Mouse (Mus musculus): Measurements from ENCODE around the gene Disp2. TPM values are rescaled to one million over a fixed set of nuclear protein-coding genes. Genes with fewer than 3 reads are reported as not detected.
A peak's percentile ranks its signal among the peaks of the same experiment; 100 is the strongest.

Disp2 gene
- polyA plus RNA-seq, 1 experiment from 2014 or later, result 0.32 TPM

DNA sequence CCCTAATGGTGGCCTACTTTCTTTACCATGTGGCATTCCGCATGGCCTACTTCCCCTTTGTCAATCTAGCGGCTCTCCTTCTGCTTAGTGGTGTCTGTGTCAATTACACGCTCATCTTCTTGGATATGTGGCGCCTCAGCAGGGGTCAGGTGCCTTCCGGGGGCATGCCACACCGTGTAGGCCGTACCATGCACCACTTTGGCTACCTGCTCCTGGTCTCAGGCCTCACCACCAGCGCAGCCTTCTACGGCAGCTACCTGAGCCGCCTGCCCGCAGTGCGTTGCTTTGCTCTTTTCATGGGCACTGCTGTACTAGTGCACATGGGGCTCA lies 10.7 kb downstream of the Disp2 start:
- H3K4me2 ChIP-seq, result peak overlapping the region; percentile 54
- ATAC-seq (ENCODE audit: insufficient read depth), result no peak
- no peak overlapping the region for H3K9ac ChIP-seq
- H3K27me3 ChIP-seq, result peaks cover 38% of the 10 kb centered on the region
- no peaks in the 10 kb centered on the region for H3K36me3 ChIP-seq (replicated peaks)
- no peak overlapping the region for H3K27ac ChIP-seq (replicated peaks)
- H3K9me3 ChIP-seq (replicated peaks), result no peaks in the 10 kb centered on the region
- peaks cover 42% of the 10 kb centered on the region for H3K4me1 ChIP-seq (replicated peaks)
- peak overlapping the region; percentile 29 for H3K4me3 ChIP-seq (replicated peaks)
- WGBS (ENCODE audit: insufficient replicate concordance), result 61% methylated on average over 12 of the region's 12 CpGs

DNA sequence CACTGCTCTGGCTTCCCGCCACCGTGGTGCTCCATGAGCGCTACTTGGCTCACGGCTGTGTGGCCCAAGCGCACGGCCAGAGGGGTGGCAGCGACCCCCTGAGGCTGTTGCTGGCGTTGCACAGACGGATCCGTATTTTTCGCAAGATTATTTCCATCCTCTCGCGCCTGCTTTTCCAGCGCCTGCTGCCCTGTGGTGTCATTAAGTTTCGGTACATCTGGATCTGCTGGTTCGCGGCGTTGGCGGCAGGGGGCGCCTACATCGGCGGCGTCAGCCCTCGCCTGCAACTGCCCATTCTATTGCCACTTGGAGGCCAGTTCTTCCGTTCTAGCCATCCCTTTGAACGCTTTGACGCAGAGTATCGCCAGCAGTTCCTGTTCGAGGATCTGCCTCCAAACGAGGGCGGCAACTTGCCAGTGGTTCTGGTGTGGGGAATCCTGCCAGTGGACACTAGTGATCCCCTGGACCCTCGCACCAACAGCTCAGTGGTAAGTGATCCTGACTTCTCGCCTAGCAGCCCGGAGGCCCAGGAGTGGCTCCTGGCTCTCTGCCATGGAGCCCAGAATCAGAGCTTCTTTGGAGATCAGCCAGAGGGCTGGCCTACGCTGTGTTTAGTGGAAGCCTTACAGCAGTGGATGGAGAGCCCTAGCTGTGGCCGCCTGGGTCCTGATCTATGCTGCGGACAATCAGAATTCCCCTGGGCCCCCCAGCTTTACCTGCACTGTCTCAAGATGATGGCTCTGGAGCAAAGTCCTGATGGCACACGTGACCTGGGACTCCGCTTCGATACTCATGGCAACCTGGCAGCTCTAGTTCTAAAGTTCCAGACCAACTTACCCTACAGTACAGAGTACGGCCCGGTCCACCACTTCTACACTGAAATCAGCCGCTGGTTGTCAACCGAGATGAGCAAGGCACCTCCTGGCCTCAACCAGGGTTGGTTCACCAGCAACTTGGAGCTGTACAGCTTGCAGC lies 11.3 kb downstream of the Disp2 start:
- peak; percentile 34 for ATAC-seq (ENCODE audit: insufficient read depth)
- peak overlapping the region; percentile 63; the same call in 1 of the 2 replicates for H3K27ac ChIP-seq (replicated peaks)
- H3K4me2 ChIP-seq, result peak overlapping the region; percentile 54
- peaks cover 42% of the 10 kb centered on the region for H3K4me1 ChIP-seq (replicated peaks)
- H3K27me3 ChIP-seq, result peaks cover 42% of the 10 kb centered on the region
- peak overlapping the region; percentile 29 for H3K4me3 ChIP-seq (replicated peaks)
- H3K9ac ChIP-seq, result no peak overlapping the region
- no peaks in the 10 kb centered on the region for H3K36me3 ChIP-seq (replicated peaks)
- WGBS (ENCODE audit: insufficient replicate concordance), result 30% methylated on average over 44 of the region's 44 CpGs
- H3K9me3 ChIP-seq (replicated peaks), result no peaks in the 10 kb centered on the region

DNA sequence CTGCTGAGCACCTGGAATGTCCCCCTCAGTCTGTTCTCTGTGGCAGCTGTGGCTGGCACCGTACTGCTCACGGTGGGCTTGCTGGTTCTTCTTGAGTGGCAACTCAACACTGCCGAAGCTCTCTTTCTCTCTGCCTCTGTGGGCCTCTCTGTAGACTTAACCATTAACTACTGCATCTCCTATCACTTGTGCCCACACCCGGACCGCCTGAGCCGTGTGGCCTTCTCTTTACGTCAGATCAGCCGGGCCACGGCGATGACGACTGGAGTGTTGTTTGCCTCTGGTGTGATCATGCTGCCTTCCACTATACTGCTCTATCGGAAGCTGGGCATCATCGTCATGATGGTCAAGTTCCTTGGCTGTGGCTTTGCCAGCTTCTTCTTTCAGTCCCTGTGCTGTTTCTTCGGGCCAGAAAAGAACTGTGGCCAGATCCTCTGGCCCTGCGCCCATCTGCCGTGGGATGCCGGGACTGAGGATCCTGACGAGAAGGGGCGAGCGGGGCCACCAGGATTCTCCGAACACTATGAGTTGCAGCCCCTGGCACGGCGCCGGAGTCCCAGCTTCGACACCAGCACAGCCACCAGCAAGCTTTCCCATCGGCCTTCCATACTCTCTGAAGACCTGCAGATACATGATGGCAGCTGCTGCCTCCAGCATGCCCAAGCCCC lies 12.2 kb downstream of the Disp2 start:
- Histone ChIP-seq H3K9me3 (replicated peaks) (no peaks in the 10 kb centered on the region), H3K4me1 (replicated peaks) (peaks cover 33% of the 10 kb centered on the region), H3K27ac (replicated peaks) (peak overlapping the region; percentile 63; the same call in 1 of the 2 replicates), H3K36me3 (replicated peaks) (no peaks in the 10 kb centered on the region), H3K27me3 (peaks cover 45% of the 10 kb centered on the region), H3K4me3 (replicated peaks) (no peak overlapping the region), H3K9ac (no peak overlapping the region), H3K4me2 (peak overlapping the region; percentile 54)
- ATAC-seq (ENCODE audit: insufficient read depth), result peak; percentile 68
- WGBS (ENCODE audit: insufficient replicate concordance), result 74% methylated on average over 26 of the region's 26 CpGs

DNA sequence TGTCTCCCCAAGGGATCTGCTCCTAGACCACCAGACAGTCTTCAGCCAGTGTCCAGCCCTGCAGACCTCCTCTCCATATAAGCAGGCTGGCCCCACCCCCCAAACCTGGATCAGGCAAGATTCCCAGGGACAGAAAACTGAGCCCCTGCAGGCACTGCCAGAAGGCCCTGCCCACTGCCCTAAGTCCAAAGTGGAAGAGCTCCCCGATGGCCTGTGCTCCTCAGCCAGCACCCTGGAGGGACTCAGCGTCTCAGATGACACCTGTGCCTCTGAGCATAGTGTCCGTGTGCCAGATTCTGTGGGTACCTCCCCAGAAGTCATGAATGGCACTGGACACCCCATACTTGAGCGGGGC lies 12.7 kb downstream of the Disp2 start:
- Histone ChIP-seq H3K36me3 (replicated peaks) (no peaks in the 10 kb centered on the region), H3K27ac (replicated peaks) (peak overlapping the region; percentile 29; the same call in 1 of the 2 replicates), H3K4me1 (replicated peaks) (peaks cover 28% of the 10 kb centered on the region), H3K27me3 (peaks cover 47% of the 10 kb centered on the region), H3K9me3 (replicated peaks) (no peaks in the 10 kb centered on the region), H3K9ac (no peak overlapping the region), H3K4me2 (no peak overlapping the region; the same call in 1 of the 2 replicates), H3K4me3 (replicated peaks) (no peak overlapping the region)
- no peak for ATAC-seq (ENCODE audit: insufficient read depth)
- 81% methylated on average over 4 of the region's 4 CpGs for WGBS (ENCODE audit: insufficient replicate concordance)

DNA sequence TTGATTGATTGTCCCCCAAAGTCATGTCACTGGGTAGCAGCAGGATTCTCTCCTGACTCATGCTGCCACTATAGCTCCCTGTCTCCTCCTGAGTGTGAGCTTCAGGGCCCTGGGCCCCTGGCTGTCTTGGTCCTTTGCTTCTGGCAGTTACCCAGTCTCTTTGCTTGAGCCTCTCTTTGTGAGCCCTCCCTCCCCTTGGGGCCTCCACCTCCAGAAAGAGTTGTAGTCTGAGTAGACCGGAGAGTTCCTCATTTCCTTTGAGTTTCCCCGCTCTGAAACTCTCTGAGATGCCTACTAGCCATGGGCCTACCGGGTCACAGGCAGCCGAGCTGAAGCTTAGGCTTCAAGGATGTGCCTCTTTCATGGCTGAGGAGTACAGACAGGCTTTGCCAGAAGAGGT lies 14.1 kb downstream of the Disp2 start:
- H3K27ac ChIP-seq (replicated peaks), result 0 out of 2 replicates have a peak overlapping the region, but pooled peaks have one; percentile 1
- WGBS (ENCODE audit: insufficient replicate concordance), result 45% methylated on average over 4 of the region's 4 CpGs
- no peaks in the 10 kb centered on the region for H3K9me3 ChIP-seq (replicated peaks)
- no peak for ATAC-seq (ENCODE audit: insufficient read depth)
- peaks cover 39% of the 10 kb centered on the region for H3K27me3 ChIP-seq
- no peaks in the 10 kb centered on the region for H3K36me3 ChIP-seq (replicated peaks)
- H3K4me3 ChIP-seq (replicated peaks), result no peak overlapping the region
- no peak overlapping the region for H3K4me2 ChIP-seq
- H3K9ac ChIP-seq, result no peak overlapping the region
- peaks cover 28% of the 10 kb centered on the region for H3K4me1 ChIP-seq (replicated peaks)

DNA sequence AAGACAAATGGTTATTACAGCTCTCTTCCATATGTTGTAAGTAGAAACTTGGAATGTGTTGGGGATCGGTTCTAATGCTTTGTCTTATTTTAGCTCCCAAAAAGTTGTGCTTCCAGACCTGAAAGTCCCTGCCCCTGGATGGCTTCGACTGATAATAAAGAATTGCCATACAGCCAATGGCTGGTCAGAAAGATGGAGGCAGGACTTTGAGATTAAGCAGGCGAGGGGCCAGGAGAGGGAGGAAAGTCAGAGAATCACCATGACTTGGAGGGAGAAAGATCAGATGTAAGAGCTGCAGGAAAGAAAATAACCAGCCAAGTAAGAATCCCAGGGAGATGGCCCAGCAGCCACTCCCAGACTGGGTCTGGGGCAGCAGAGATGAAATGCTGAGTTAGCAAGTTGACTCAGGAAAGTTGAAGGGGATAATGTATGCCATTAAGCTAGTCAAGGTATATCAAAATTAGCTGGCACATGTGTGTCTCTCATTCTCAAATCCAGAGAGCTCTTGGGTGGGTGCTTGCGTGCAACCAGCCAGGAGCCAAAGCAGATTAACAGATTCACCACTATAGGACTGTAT lies 23.1 kb downstream of the Disp2 start:
- 22% methylated on average over 4 of the region's 4 CpGs for WGBS (ENCODE audit: insufficient replicate concordance)
- peak overlapping the region; percentile 54 for H3K9ac ChIP-seq
- peak; percentile 92 for ATAC-seq (ENCODE audit: insufficient read depth)
- no peaks in the 10 kb centered on the region for H3K9me3 ChIP-seq (replicated peaks)
- H3K27me3 ChIP-seq, result peaks cover 1% of the 10 kb centered on the region; the same call in 1 of the 2 replicates
- peak overlapping the region; percentile 97 for H3K27ac ChIP-seq (replicated peaks)
- H3K36me3 ChIP-seq (replicated peaks), result no peaks in the 10 kb centered on the region
- peak overlapping the region; percentile 57 for H3K4me3 ChIP-seq (replicated peaks)
- H3K4me2 ChIP-seq, result peak overlapping the region; percentile 76
- H3K4me1 ChIP-seq (replicated peaks), result peaks cover 62% of the 10 kb centered on the region

DNA sequence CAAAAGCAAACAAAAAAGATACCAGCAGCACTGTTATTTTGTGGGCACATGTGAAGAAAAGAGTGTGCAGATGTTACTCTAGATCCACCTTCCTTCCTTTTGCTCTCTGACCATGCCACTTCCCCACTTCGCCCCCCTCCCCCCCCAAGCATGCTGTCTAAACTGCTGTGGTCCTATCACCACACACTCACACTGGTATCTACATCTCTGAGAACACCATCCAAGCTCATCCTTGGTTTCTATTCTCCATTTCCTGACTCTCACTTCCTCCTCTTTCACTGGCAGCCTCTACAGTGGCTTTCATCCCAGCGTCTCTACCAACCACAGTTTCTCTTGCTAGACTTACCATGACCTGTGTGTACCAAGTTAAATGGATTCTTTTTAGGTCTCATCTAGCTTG lies 25.0 kb downstream of the Disp2 start:
- H3K4me1 ChIP-seq (replicated peaks), result peaks cover 59% of the 10 kb centered on the region
- ATAC-seq (ENCODE audit: insufficient read depth), result no peak
- H3K27me3 ChIP-seq, result no peaks in the 10 kb centered on the region
- H3K9ac ChIP-seq, result no peak overlapping the region
- no peak overlapping the region for H3K4me3 ChIP-seq (replicated peaks)
- no peaks in the 10 kb centered on the region for H3K36me3 ChIP-seq (replicated peaks)
- H3K4me2 ChIP-seq, result 0 out of 2 replicates have a peak overlapping the region, but pooled peaks have one; percentile 6
- 29% methylated on average over 2 of the region's 2 CpGs for WGBS (ENCODE audit: insufficient replicate concordance)
- peak overlapping the region; percentile 97 for H3K27ac ChIP-seq (replicated peaks)
- H3K9me3 ChIP-seq (replicated peaks), result no peaks in the 10 kb centered on the region

DNA sequence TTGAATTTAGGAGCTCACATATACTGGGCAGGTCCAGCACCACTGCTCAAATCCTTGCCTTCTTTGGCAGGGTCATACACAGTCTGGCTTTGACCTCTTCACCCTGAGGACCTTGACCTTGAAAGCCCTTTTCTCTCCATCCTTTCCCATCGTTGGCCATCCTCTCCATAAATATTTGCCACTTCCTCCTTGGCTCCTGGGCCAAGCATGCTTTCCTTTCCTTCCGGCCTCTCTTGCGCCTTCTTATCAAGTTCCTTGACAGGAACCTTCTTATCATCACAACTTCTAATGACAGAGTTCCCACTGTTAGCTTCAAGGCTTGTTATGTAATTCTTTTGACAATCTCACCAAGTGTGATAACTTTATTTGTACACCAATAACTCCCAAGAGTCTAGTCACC lies 25.6 kb downstream of the Disp2 start:
- H3K27me3 ChIP-seq, result no peaks in the 10 kb centered on the region
- no peak overlapping the region for H3K4me3 ChIP-seq (replicated peaks)
- no peaks in the 10 kb centered on the region for H3K9me3 ChIP-seq (replicated peaks)
- H3K36me3 ChIP-seq (replicated peaks), result no peaks in the 10 kb centered on the region
- H3K27ac ChIP-seq (replicated peaks), result peak overlapping the region; percentile 97
- H3K4me1 ChIP-seq (replicated peaks), result peaks cover 55% of the 10 kb centered on the region
- WGBS (ENCODE audit: insufficient replicate concordance), result 13% methylated on average over 3 of the region's 3 CpGs
- no peak overlapping the region for H3K9ac ChIP-seq
- no peak for ATAC-seq (ENCODE audit: insufficient read depth)
- H3K4me2 ChIP-seq, result peak overlapping the region; percentile 48

DNA sequence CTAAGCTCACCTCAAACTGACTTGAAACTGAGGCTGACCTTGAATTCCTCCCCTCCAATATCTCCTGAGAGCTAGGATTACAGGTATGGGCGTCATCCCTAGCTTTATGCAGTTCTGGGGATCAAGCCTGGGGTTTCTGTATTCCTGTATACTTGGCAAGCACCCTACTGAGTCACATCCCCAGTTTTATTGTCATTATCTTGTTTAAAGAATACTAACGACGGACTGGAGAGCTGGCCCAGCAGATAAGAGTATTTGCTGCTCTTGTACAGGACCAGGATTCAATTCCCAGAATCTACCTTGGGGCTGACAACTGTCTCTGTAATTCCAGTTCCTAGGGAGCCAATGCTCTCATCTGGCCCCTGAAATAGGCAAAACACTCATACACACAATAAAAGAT lies 26.2 kb downstream of the Disp2 start:
- Histone ChIP-seq H3K9me3 (replicated peaks) (no peaks in the 10 kb centered on the region), H3K27me3 (no peaks in the 10 kb centered on the region), H3K4me2 (peak overlapping the region; percentile 48), H3K4me1 (replicated peaks) (peaks cover 55% of the 10 kb centered on the region), H3K36me3 (replicated peaks) (no peaks in the 10 kb centered on the region), H3K27ac (replicated peaks) (peak overlapping the region; percentile 97), H3K9ac (no peak overlapping the region), H3K4me3 (replicated peaks) (no peak overlapping the region)
- 19% methylated on average over 3 of the region's 3 CpGs for WGBS (ENCODE audit: insufficient replicate concordance)
- ATAC-seq (ENCODE audit: insufficient read depth), result peak; percentile 45

DNA sequence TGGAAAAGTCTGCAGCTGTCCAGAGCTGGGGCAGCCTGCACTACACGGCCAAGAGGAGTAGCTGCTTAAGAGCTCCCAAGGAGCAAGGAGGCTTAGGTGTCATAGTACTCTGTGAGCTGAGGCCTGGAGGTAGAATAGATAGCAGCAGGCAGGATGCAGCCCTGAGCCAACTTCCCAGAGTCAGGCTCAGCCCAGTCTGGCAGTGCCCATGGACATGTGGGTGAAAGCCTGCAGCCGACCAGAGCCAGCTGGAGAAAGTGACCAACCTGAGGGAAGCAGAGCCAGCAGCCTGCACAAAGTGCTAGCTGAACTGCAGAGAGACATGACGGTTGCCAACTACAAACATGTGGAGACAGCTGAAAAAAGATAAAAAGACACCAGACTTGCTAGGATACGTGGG lies 27.3 kb downstream of the Disp2 start:
- peaks cover 47% of the 10 kb centered on the region for H3K4me1 ChIP-seq (replicated peaks)
- H3K4me3 ChIP-seq (replicated peaks), result no peak overlapping the region
- no peak overlapping the region for H3K4me2 ChIP-seq
- no peaks in the 10 kb centered on the region for H3K27me3 ChIP-seq
- ATAC-seq (ENCODE audit: insufficient read depth), result no peak
- no peaks in the 10 kb centered on the region for H3K9me3 ChIP-seq (replicated peaks)
- H3K36me3 ChIP-seq (replicated peaks), result no peaks in the 10 kb centered on the region
- 52% methylated on average over 4 of the region's 4 CpGs for WGBS (ENCODE audit: insufficient replicate concordance)
- H3K27ac ChIP-seq (replicated peaks), result peak overlapping the region; percentile 97
- H3K9ac ChIP-seq, result 0 out of 2 replicates have a peak overlapping the region, but pooled peaks have one; percentile 3

DNA sequence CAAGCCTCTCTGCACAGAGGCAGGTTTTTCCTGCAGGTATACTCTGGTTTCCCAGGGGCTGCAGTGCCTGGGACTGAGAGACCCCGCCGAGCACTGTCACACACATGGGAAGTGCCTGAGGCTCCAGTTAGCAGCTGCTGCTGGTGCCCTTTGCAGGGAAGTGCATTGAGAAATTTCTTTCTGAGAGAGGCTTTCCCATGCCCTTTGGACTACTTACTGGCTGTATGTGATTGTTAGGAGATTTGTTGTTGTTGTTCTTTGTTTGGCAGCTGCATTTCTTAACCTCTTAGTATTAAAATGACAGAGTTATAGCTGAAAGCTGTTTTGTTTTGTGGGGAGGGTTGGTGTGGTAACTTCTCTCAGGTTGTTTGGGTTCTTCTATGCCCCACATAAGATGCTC lies 31.3 kb downstream of the Disp2 start:
- Histone ChIP-seq H3K4me2 (no peak overlapping the region), H3K27ac (replicated peaks) (no peak overlapping the region), H3K36me3 (replicated peaks) (peaks cover 6% of the 10 kb centered on the region), H3K4me3 (replicated peaks) (no peak overlapping the region), H3K9ac (no peak overlapping the region), H3K9me3 (replicated peaks) (no peaks in the 10 kb centered on the region), H3K4me1 (replicated peaks) (peaks cover 34% of the 10 kb centered on the region), H3K27me3 (no peaks in the 10 kb centered on the region)
- ATAC-seq (ENCODE audit: insufficient read depth), result no peak
- 66% methylated on average over 2 of the region's 2 CpGs for WGBS (ENCODE audit: insufficient replicate concordance)

All from liver, embryonic 15.5 days (tissue).